Mouse (Mus musculus) layer of hippocampus, postnatal 10 days (tissue): ENCODE measurements around the gene Stk10. TPM values are rescaled to one million over a fixed set of nuclear protein-coding genes. Genes with fewer than 3 reads are reported as not detected.

Source experiments
- DNase-seq, 2 experiments: peaks; one replicate each; pipeline ENCODE4 v3.0.0; 2021; ENCODE audit warnings: low spot score in 2 of 2
- total RNA-seq, 2 experiments: library from RNA; stranded (reverse); gene quantifications; 2 replicates each; pipeline ENCODE4 v1.2.3; 2021

Gene Stk10
- total RNA-seq, 2 experiments from 2014 or later, result 6.3 to 9.4 TPM

DNA sequence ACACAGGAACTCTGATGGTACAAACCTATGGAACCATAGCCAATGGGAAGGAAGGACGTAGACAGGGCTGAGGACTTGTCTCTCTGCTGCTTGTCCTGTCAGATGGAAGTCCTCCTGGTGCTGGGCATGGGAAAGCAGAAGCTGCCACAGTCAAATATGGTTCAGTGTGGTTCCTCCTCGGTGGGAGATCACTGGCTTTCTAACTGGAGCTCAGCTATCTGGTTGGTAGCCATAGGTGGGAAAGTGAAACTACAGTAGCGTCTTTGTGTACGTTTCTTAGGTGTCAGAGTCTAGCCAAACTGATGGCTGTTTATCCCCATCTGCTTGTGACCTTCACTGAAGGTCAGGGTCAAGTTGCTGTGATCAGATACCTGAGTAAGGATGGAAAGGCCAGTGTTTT lies 138.4 kb downstream of the Stk10 start:
- no peak for DNase-seq

Other genes with a start within 250 kb of the Stk10 start
- 100 to 1,000 TPM; 667 to 733 TPM for gene Hba-a1, start 249.8 kb upstream of the Stk10 start, total RNA-seq
- gene Hbq1b, start 246.3 kb upstream of the Stk10 start, total RNA-seq, result 1 to 10 TPM; 2.3 to 4.1 TPM
- 100 to 1,000 TPM; 562 to 789 TPM for gene Hba-a2, start 236.8 kb upstream of the Stk10 start, total RNA-seq
- gene Hbq1a, start 233.2 kb upstream of the Stk10 start, total RNA-seq, result 1 to 10 TPM; 1.6 to 2.7 TPM
- gene Sh3pxd2b, start 185.5 kb upstream of the Stk10 start, total RNA-seq, result 10 to 100 TPM; 28.3 to 28.5 TPM
- gene Ubtd2, start 77.9 kb upstream of the Stk10 start, total RNA-seq, result 10 to 100 TPM; 45.3 to 45.5 TPM
- 1 to 10 TPM in 1 of 2 experiments, under 1 TPM in 1; 0.89 to 1.2 TPM for gene Efcab9, start 1.2 kb upstream of the Stk10 start, total RNA-seq
- gene Fbxw11, start 109.4 kb downstream of the Stk10 start, total RNA-seq, result 100 to 1,000 TPM; 119 to 132 TPM